Mouse (Mus musculus): ENCODE results near the gene Sfxn3. TPM values are rescaled to one million over a fixed set of nuclear protein-coding genes. Genes with fewer than 3 reads are reported as not detected.

The Sfxn3 gene
- polyA plus RNA-seq, 1 experiment from 2014 or later: 29.0 TPM

- DNase-seq (ENCODE audit: low spot score) (no peak), ATAC-seq (replicated peaks; ENCODE audit: low FRiP score, low read depth) (no peak; the same call in 1 of the 2 replicates)
- no peaks in the 10 kb centered on the region for H3K9me3 ChIP-seq (replicated peaks; ENCODE audit: low read length)
- H3K27me3 ChIP-seq (ENCODE audit: insufficient read depth, low read length): no peaks in the 10 kb centered on the region
- no peak overlapping the region for H3K4me2 ChIP-seq (ENCODE audit: low read length)
- no peak for TF ChIP-seq CTCF (IDR thresholded peaks at IDR 0.05; ENCODE audit: low read depth)
- peaks cover 13% of the 10 kb centered on the region; the same call in 1 of the 2 replicates for H3K4me1 ChIP-seq (replicated peaks; ENCODE audit: insufficient read depth, low read length)
- peaks cover 49% of the 10 kb centered on the region for H3K36me3 ChIP-seq (ENCODE audit: insufficient read depth, low read length)
- H3K27ac ChIP-seq: no peak overlapping the region
- WGBS: 72% methylated on average over 20 of the region's 20 CpGs
- H3K4me3 ChIP-seq (replicated peaks; ENCODE audit: low read depth, low read length): no peak overlapping the region
- no peak overlapping the region for H3K9ac ChIP-seq (ENCODE audit: low read depth, low read length)
Observed at GRCm38 (mm10) chr19:45024775-45025174, 22.5 kb upstream of the Sfxn3 start.

DNA sequence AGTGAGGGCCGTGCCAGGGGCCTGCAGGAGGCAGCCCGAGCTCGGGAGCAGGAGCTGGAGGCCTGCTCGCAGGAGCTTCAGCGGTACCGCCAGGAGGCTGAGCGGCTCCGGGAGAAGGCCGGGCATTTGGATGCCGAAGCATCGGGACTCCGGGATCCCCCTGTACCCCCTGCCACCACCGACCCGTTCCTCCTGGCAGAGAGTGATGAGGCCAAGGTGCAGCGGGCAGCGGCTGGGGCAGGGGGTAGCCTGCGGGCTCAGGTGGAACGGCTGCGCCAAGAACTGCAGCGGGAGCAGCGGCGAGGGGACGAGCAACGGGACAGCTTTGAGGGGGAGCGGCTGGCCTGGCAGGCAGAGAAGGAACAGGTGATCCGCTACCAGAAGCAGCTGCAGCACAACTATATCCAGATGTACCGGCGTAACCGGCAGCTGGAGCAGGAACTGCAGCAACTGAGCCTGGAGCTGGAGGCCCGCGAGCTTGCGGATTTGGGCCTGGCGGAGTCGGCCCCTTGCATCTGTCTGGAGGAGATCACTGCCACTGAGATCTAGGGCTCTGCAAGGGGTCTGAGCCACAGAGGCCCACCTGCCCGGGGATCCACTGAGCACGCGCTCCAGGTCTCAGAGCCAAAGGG lies 21.2 kb upstream of the Sfxn3 start:
- no peak for ATAC-seq (replicated peaks; ENCODE audit: low FRiP score, low read depth)
- no peak overlapping the region for H3K27ac ChIP-seq
- peaks cover 8% of the 10 kb centered on the region; the same call in 1 of the 2 replicates for H3K4me1 ChIP-seq (replicated peaks; ENCODE audit: insufficient read depth, low read length)
- H3K36me3 ChIP-seq (ENCODE audit: insufficient read depth, low read length): peaks cover 49% of the 10 kb centered on the region
- WGBS: 89% methylated on average over 37 of the region's 37 CpGs
- H3K4me3 ChIP-seq (replicated peaks; ENCODE audit: low read depth, low read length): no peak overlapping the region
- H3K4me2 ChIP-seq (ENCODE audit: low read length): no peak overlapping the region
- H3K27me3 ChIP-seq (ENCODE audit: insufficient read depth, low read length): no peaks in the 10 kb centered on the region
- no peak for DNase-seq (ENCODE audit: low spot score)
- H3K9me3 ChIP-seq (replicated peaks; ENCODE audit: low read length): no peaks in the 10 kb centered on the region
- no peak for TF ChIP-seq CTCF (IDR thresholded peaks at IDR 0.05; ENCODE audit: low read depth)
- no peak overlapping the region for H3K9ac ChIP-seq (ENCODE audit: low read depth, low read length)

- H3K4me1 ChIP-seq (replicated peaks; ENCODE audit: insufficient read depth, low read length): peaks cover 4% of the 10 kb centered on the region; the same call in 1 of the 2 replicates
- ATAC-seq (replicated peaks; ENCODE audit: low FRiP score, low read depth): no peak
Observed at GRCm38 (mm10) chr19:45026958-45027670, 20.2 kb upstream of the Sfxn3 start.

GRCm38 (mm10) chr19:45027848-45028247 lies 19.5 kb upstream of the Sfxn3 start:
- no peak for TF ChIP-seq CTCF (IDR thresholded peaks at IDR 0.05; ENCODE audit: low read depth)
- peaks cover 34% of the 10 kb centered on the region for H3K36me3 ChIP-seq (ENCODE audit: insufficient read depth, low read length)
- H3K9ac ChIP-seq (ENCODE audit: low read depth, low read length): no peak overlapping the region
- H3K27ac ChIP-seq: no peak overlapping the region
- DNase-seq (ENCODE audit: low spot score): no peak
- 85% methylated on average over 6 of the region's 6 CpGs for WGBS
- H3K27me3 ChIP-seq (ENCODE audit: insufficient read depth, low read length): no peaks in the 10 kb centered on the region
- H3K4me2 ChIP-seq (ENCODE audit: low read length): no peak overlapping the region
- ATAC-seq (replicated peaks; ENCODE audit: low FRiP score, low read depth): no peak
- no peak overlapping the region for H3K4me3 ChIP-seq (replicated peaks; ENCODE audit: low read depth, low read length)
- peaks cover 4% of the 10 kb centered on the region; the same call in 1 of the 2 replicates for H3K4me1 ChIP-seq (replicated peaks; ENCODE audit: insufficient read depth, low read length)
- H3K9me3 ChIP-seq (replicated peaks; ENCODE audit: low read length): no peaks in the 10 kb centered on the region

More at GRCm38 (mm10) chr19:45026958-45027670, 20.2 kb upstream of the Sfxn3 start:
- Histone ChIP-seq H3K9ac (ENCODE audit: low read depth, low read length) (no peak overlapping the region), H3K27ac (no peak overlapping the region), H3K9me3 (replicated peaks; ENCODE audit: low read length) (no peaks in the 10 kb centered on the region), H3K27me3 (ENCODE audit: insufficient read depth, low read length) (no peaks in the 10 kb centered on the region), H3K4me2 (ENCODE audit: low read length) (no peak overlapping the region), H3K4me3 (replicated peaks; ENCODE audit: low read depth, low read length) (no peak overlapping the region), H3K36me3 (ENCODE audit: insufficient read depth, low read length) (peaks cover 39% of the 10 kb centered on the region)
- no peak for TF ChIP-seq CTCF (IDR thresholded peaks at IDR 0.05; ENCODE audit: low read depth)
- WGBS: 66% methylated on average over 6 of the region's 6 CpGs
- DNase-seq (ENCODE audit: low spot score): no peak

DNA sequence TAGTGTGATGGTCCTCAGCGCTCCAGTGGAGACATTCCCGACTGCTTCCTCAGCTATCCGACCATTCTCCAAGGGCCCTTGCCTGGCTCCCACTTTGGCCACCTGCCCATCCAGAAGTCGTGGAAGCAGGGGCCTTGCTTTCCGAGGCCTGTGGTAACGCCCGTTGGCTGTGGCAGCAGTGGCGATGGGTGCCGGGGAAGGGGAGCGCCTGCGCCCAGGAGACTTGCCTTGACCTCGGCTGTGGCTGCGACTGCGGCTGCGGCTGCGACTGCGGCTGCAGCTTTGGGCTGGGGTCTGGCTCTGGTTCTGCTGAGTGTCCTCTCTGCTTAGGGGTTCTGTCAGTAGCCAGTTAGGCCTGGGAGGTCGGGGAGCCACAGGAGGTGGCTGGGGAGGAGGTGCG lies 18.6 kb upstream of the Sfxn3 start:
- peaks cover 34% of the 10 kb centered on the region for H3K36me3 ChIP-seq (ENCODE audit: insufficient read depth, low read length)
- H3K27ac ChIP-seq: no peak overlapping the region
- H3K9me3 ChIP-seq (replicated peaks; ENCODE audit: low read length): no peaks in the 10 kb centered on the region
- no peak for ATAC-seq (replicated peaks; ENCODE audit: low FRiP score, low read depth)
- H3K4me3 ChIP-seq (replicated peaks; ENCODE audit: low read depth, low read length): no peak overlapping the region
- no peak for DNase-seq (ENCODE audit: low spot score)
- H3K4me2 ChIP-seq (ENCODE audit: low read length): no peak overlapping the region
- H3K9ac ChIP-seq (ENCODE audit: low read depth, low read length): no peak overlapping the region
- H3K4me1 ChIP-seq (replicated peaks; ENCODE audit: insufficient read depth, low read length): peaks cover 4% of the 10 kb centered on the region; the same call in 1 of the 2 replicates
- TF ChIP-seq CTCF (IDR thresholded peaks at IDR 0.05; ENCODE audit: low read depth): no peak
- H3K27me3 ChIP-seq (ENCODE audit: insufficient read depth, low read length): no peaks in the 10 kb centered on the region
- 64% methylated on average over 19 of the region's 19 CpGs for WGBS

DNA sequence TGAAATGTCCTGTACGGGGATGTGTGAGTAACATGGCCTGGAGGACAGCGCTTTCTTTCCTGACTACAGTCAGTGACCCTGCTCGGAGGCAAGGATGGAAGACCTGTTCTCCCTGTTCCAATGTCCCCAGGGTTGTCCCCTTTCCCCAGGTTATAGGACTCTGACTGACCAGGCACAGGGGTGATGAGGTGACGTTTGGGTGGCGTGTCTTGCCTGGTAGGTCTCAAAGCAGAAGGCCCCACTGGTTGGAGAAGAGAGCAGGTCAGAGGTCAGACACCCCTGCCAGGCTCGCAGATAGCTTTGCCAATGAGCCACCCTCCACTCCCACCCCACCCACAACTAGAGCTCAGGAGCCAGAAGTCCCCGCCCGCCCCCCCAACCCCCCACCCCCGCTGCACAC lies 17.7 kb upstream of the Sfxn3 start:
- no peak for DNase-seq (ENCODE audit: low spot score)
- Histone ChIP-seq H3K27ac (no peak overlapping the region), H3K4me1 (replicated peaks; ENCODE audit: insufficient read depth, low read length) (peaks cover 4% of the 10 kb centered on the region; the same call in 1 of the 2 replicates), H3K36me3 (ENCODE audit: insufficient read depth, low read length) (peaks cover 34% of the 10 kb centered on the region), H3K9ac (ENCODE audit: low read depth, low read length) (no peak overlapping the region), H3K4me3 (replicated peaks; ENCODE audit: low read depth, low read length) (no peak overlapping the region), H3K27me3 (ENCODE audit: insufficient read depth, low read length) (no peaks in the 10 kb centered on the region), H3K4me2 (ENCODE audit: low read length) (no peak overlapping the region), H3K9me3 (replicated peaks; ENCODE audit: low read length) (no peaks in the 10 kb centered on the region)
- no peak for ATAC-seq (replicated peaks; ENCODE audit: low FRiP score, low read depth)
- no peak for TF ChIP-seq CTCF (IDR thresholded peaks at IDR 0.05; ENCODE audit: low read depth)
- WGBS: 62% methylated on average over 8 of the region's 9 CpGs

Measured in kidney, postnatal 0 days (tissue).